Mouse (Mus musculus) spleen, postnatal 14 days (tissue): ENCODE data around the gene C5ar1.
"Not testable (repeated sequence)": the region's sequence is repeated elsewhere in the genome, so short reads cannot be mapped to it uniquely, and the experiment has no call there.

Source experiments
- DNase-seq, 2 experiments: peaks; one replicate each; pipeline ENCODE4 v3.0.0; 2021 to 2022; ENCODE audit warnings: low spot score in 2 of 2

The C5ar1 gene

GRCm38 (mm10) chr7:16274922-16275890, 15.9 kb upstream of the C5ar1 start:
- DNase-seq = no peak

- DNase-seq = peak; percentile 65 to 66
Measured at GRCm38 (mm10) chr7:16273766-16274140, 14.4 kb upstream of the C5ar1 start.

- DNase-seq = peak; percentile 74 to 80
Measured at GRCm38 (mm10) chr7:16273081-16273765, 13.9 kb upstream of the C5ar1 start, which contains the start of gene Inafm1. TSS of gene Inafm1 (minus strand) at chr7:16273617.

GRCm38 (mm10) chr7:16272681-16273080, 13.3 kb upstream of the C5ar1 start:
- DNase-seq = peak; percentile 62 to 70

- DNase-seq = no peak
Measured at GRCm38 (mm10) chr7:16271139-16271538, 11.8 kb upstream of the C5ar1 start.

- not testable (repeated sequence) for DNase-seq
Measured at GRCm38 (mm10) chr7:16266593-16266992, 7.3 kb upstream of the C5ar1 start.

GRCm38 (mm10) chr7:16265856-16266255, 6.5 kb upstream of the C5ar1 start:
- DNase-seq = no peak

GRCm38 (mm10) chr7:16263843-16264242, 4.5 kb upstream of the C5ar1 start:
- no peak for DNase-seq

GRCm38 (mm10) chr7:16263015-16263787, 3.9 kb upstream of the C5ar1 start:
- peak; percentile 66 to 81 for DNase-seq

- DNase-seq = no peak
Measured at GRCm38 (mm10) chr7:16261097-16261496, 1.8 kb upstream of the C5ar1 start.

GRCm38 (mm10) chr7:16257830-16258229, 1.5 kb downstream of the C5ar1 start:
- no peak for DNase-seq

GRCm38 (mm10) chr7:16255963-16256362, 3.4 kb downstream of the C5ar1 start:
- DNase-seq = not testable (repeated sequence)

- DNase-seq = no peak
Measured at GRCm38 (mm10) chr7:16254195-16254594, 5.1 kb downstream of the C5ar1 start.

GRCm38 (mm10) chr7:16250687-16251086, 8.7 kb downstream of the C5ar1 start:
- DNase-seq = no peak

- no peak for DNase-seq
Measured at GRCm38 (mm10) chr7:16245958-16246357, 13.4 kb downstream of the C5ar1 start.

GRCm38 (mm10) chr7:16244067-16244466, 15.3 kb downstream of the C5ar1 start, which contains the start of gene C5ar2:
TSS of gene C5ar2 (minus strand) at chr7:16244154.
- no peak for DNase-seq

- no peak for DNase-seq
Measured at GRCm38 (mm10) chr7:16242198-16242597, 17.1 kb downstream of the C5ar1 start.

- no peak for DNase-seq
Measured at GRCm38 (mm10) chr7:16241787-16242186, 17.6 kb downstream of the C5ar1 start.

- no peak for DNase-seq
Measured at GRCm38 (mm10) chr7:16240978-16241303, 18.4 kb downstream of the C5ar1 start.

GRCm38 (mm10) chr7:16240281-16240977, 18.9 kb downstream of the C5ar1 start:
- no peak for DNase-seq

GRCm38 (mm10) chr7:16239554-16239997, 19.8 kb downstream of the C5ar1 start:
- peak; percentile 38 to 58 for DNase-seq
